Mouse (Mus musculus): Measurements from ENCODE around the gene Adrb1. TPM values are rescaled to one million over a fixed set of nuclear protein-coding genes. Genes with fewer than 3 reads are reported as not detected.
A peak's percentile ranks its signal among the peaks of the same experiment; 100 is the strongest.
"Not testable (repeated sequence)": the region's sequence is repeated elsewhere in the genome, so short reads cannot be mapped to it uniquely, and the experiment has no call there.

Gene Adrb1
- polyA plus RNA-seq, 1 experiment from 2014 or later, result 0.65 TPM

DNA sequence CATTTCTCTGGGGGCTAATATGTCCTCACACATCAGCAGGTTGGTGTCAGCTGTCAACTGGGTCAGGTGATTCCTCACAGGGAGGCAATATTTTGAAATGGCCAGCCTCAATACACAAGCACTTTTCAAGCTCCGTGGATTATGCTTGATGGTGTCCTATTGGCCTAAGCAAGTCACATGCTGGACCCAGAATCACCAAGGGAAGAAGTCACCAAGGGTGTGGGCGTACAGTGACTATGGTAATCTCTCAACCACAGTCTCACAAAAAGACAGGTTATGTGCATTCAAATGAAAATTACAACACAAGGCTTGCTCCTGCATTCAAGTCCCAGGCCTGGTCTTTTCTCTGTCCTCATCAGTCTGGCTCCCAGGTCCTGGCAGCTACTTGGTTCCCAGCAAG lies 39.7 kb downstream of the Adrb1 start:
- Histone ChIP-seq H3K4me3 (no peak overlapping the region), H3K4me1 (peaks cover 8% of the 10 kb centered on the region; the same call in 1 of the 2 replicates), H3K9me3 (no peaks in the 10 kb centered on the region), H3K27ac (no peak overlapping the region), H3K36me3 (no peaks in the 10 kb centered on the region), H3K27me3 (ENCODE audit: insufficient read depth, poor library complexity, severe bottlenecking) (peaks cover 2% of the 10 kb centered on the region; the same call in 1 of the 2 replicates)
- 82% methylated on average over 2 of the region's 2 CpGs for WGBS
- DNase-seq (ENCODE audit: low spot score), result no peak

GRCm38 (mm10) chr19:56762686-56763085 lies 40.7 kb downstream of the Adrb1 start:
- no peaks in the 10 kb centered on the region for H3K9me3 ChIP-seq
- H3K27ac ChIP-seq, result no peak overlapping the region
- peaks cover 3% of the 10 kb centered on the region; the same call in 1 of the 2 replicates for H3K4me1 ChIP-seq
- WGBS, result 91% methylated on average over 4 of the region's 4 CpGs
- H3K36me3 ChIP-seq, result no peaks in the 10 kb centered on the region
- DNase-seq (ENCODE audit: low spot score), result no peak
- no peak overlapping the region for H3K4me3 ChIP-seq
- peaks cover 2% of the 10 kb centered on the region; the same call in 1 of the 2 replicates for H3K27me3 ChIP-seq (ENCODE audit: insufficient read depth, poor library complexity, severe bottlenecking)

- H3K4me3 ChIP-seq, result no peak overlapping the region
- H3K36me3 ChIP-seq, result no peaks in the 10 kb centered on the region
- no peak overlapping the region for H3K27ac ChIP-seq
- H3K27me3 ChIP-seq (ENCODE audit: insufficient read depth, poor library complexity, severe bottlenecking), result peaks cover 7% of the 10 kb centered on the region; the same call in 1 of the 2 replicates
- WGBS, result 83% methylated on average over 9 of the region's 9 CpGs
- H3K9me3 ChIP-seq, result no peaks in the 10 kb centered on the region
- no peak for DNase-seq (ENCODE audit: low spot score)
- peaks cover 26% of the 10 kb centered on the region for H3K4me1 ChIP-seq
Observed at GRCm38 (mm10) chr19:56769024-56769423, 47.0 kb downstream of the Adrb1 start.

- H3K9me3 ChIP-seq, result no peaks in the 10 kb centered on the region
- WGBS, result 90% methylated on average over 7 of the region's 7 CpGs
Observed at GRCm38 (mm10) chr19:56772158-56772557, 50.2 kb downstream of the Adrb1 start.

GRCm38 (mm10) chr19:56773393-56773971 lies 51.5 kb downstream of the Adrb1 start:
- Histone ChIP-seq H3K36me3 (no peaks in the 10 kb centered on the region), H3K27me3 (ENCODE audit: insufficient read depth, poor library complexity, severe bottlenecking) (0 out of 2 replicates have a peak, but pooled peaks cover 7% of the 10 kb centered on the region), H3K27ac (peak overlapping the region; percentile 79), H3K4me1 (peaks cover 60% of the 10 kb centered on the region), H3K9me3 (no peaks in the 10 kb centered on the region), H3K4me3 (no peak overlapping the region)
- WGBS, result 73% methylated on average over 10 of the region's 10 CpGs
- no peak for DNase-seq (ENCODE audit: low spot score)

More at GRCm38 (mm10) chr19:56772158-56772557, 50.2 kb downstream of the Adrb1 start:
- Histone ChIP-seq H3K4me3 (no peak overlapping the region), H3K36me3 (no peaks in the 10 kb centered on the region), H3K27me3 (ENCODE audit: insufficient read depth, poor library complexity, severe bottlenecking) (0 out of 2 replicates have a peak, but pooled peaks cover 7% of the 10 kb centered on the region), H3K27ac (no peak overlapping the region), H3K4me1 (peaks cover 54% of the 10 kb centered on the region)
- no peak for DNase-seq (ENCODE audit: low spot score)

GRCm38 (mm10) chr19:56774408-56774962 lies 52.5 kb downstream of the Adrb1 start:
- 0 out of 2 replicates have a peak, but pooled peaks cover 7% of the 10 kb centered on the region for H3K27me3 ChIP-seq (ENCODE audit: insufficient read depth, poor library complexity, severe bottlenecking)
- 25% methylated on average over 9 of the region's 9 CpGs for WGBS
- peak overlapping the region; percentile 79 for H3K27ac ChIP-seq
- H3K4me1 ChIP-seq, result peaks cover 60% of the 10 kb centered on the region
- peak; percentile 82 for DNase-seq (ENCODE audit: low spot score)
- no peaks in the 10 kb centered on the region for H3K36me3 ChIP-seq
- H3K4me3 ChIP-seq, result no peak overlapping the region
- no peaks in the 10 kb centered on the region for H3K9me3 ChIP-seq

GRCm38 (mm10) chr19:56774971-56775892 lies 53.2 kb downstream of the Adrb1 start:
- no peak for DNase-seq (ENCODE audit: low spot score)
- H3K4me3 ChIP-seq, result peak overlapping the region; percentile 57
- peaks cover 55% of the 10 kb centered on the region for H3K4me1 ChIP-seq
- WGBS, result 21% methylated on average over 24 of the region's 24 CpGs
- 0 out of 2 replicates have a peak, but pooled peaks cover 7% of the 10 kb centered on the region for H3K27me3 ChIP-seq (ENCODE audit: insufficient read depth, poor library complexity, severe bottlenecking)
- H3K27ac ChIP-seq, result peak overlapping the region; percentile 79
- H3K36me3 ChIP-seq, result no peaks in the 10 kb centered on the region
- H3K9me3 ChIP-seq, result no peaks in the 10 kb centered on the region

GRCm38 (mm10) chr19:56775893-56776718 lies 54.1 kb downstream of the Adrb1 start:
- Histone ChIP-seq H3K9me3 (no peaks in the 10 kb centered on the region), H3K4me3 (peak overlapping the region; percentile 57), H3K36me3 (no peaks in the 10 kb centered on the region), H3K4me1 (peaks cover 50% of the 10 kb centered on the region), H3K27ac (peak overlapping the region; percentile 76), H3K27me3 (ENCODE audit: insufficient read depth, poor library complexity, severe bottlenecking) (0 out of 2 replicates have a peak, but pooled peaks cover 2% of the 10 kb centered on the region)
- no peak for DNase-seq (ENCODE audit: low spot score)
- WGBS, result 4% methylated on average over 18 of the region's 18 CpGs

- Histone ChIP-seq H3K4me1 (peaks cover 48% of the 10 kb centered on the region), H3K27me3 (ENCODE audit: insufficient read depth, poor library complexity, severe bottlenecking) (0 out of 2 replicates have a peak, but pooled peaks cover 2% of the 10 kb centered on the region), H3K9me3 (no peaks in the 10 kb centered on the region), H3K4me3 (peak overlapping the region; percentile 40), H3K27ac (no peak overlapping the region), H3K36me3 (no peaks in the 10 kb centered on the region)
- WGBS, result 26% methylated on average over 16 of the region's 16 CpGs
- no peak for DNase-seq (ENCODE audit: low spot score)
Observed at GRCm38 (mm10) chr19:56776719-56777382, 54.9 kb downstream of the Adrb1 start.

DNA sequence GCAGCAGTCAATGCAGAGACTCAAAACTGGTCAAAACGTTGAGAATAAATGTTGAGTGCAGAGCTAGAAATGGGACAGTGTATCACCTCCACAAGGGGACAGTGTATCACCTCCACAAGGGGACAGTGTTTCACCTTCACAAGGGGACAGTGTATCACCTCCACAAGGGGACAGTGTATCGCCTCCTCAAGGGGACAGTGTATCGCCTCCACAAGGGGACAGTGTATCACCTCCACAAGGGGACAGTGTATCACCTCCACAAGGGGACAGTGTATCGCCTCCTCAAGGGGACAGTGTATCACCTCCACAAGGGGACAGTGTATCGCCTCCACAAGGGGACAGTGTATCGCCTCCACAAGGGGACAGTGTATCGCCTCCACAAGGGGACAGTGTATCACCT lies 56.5 kb downstream of the Adrb1 start:
- not testable (repeated sequence) for DNase-seq (ENCODE audit: low spot score); H3K9me3 ChIP-seq

More for the DNA sequence above, 56.5 kb downstream of the Adrb1 start:
- H3K27me3 ChIP-seq (ENCODE audit: insufficient read depth, poor library complexity, severe bottlenecking); H3K36me3 ChIP-seq; H3K4me3 ChIP-seq; H3K27ac ChIP-seq: not testable (repeated sequence)
- peaks cover 42% of the 10 kb centered on the region for H3K4me1 ChIP-seq
- WGBS, result 90% methylated on average over 7 of the region's 7 CpGs
